Mouse (Mus musculus): ENCODE measurements around the gene Ccp110. TPM values are rescaled to one million over a fixed set of nuclear protein-coding genes. Genes with fewer than 3 reads are reported as not detected.

Gene Ccp110
- total and polyA plus RNA-seq, 2 experiments from 2014 or later = 1.8 to 1.9 TPM

DNA sequence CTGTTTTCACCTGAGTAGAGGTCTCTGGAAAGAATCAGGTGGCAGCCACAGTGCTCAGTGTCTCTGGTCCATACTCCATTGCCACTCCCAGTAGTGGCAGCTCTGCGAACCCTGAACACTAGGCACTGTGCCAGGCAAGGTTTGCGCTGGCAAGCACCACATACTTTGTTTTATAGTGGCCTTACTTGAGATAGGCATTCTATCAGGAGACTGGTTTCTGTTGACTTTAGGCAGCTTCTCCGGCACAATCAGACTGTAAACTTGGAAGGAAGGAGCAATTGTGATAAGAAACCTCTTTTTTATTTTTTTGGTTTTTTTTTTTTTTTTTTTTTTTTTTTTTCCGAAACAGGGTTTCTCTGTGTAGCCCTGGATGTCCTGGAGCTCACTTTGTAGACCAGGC is 4.3 kb upstream of the Ccp110 start:
- TF ChIP-seq CTCF (IDR thresholded peaks at IDR 0.05; ENCODE audit: low read depth) (no peak), EP300 (IDR thresholded peaks at IDR 0.05; ENCODE audit: low read depth) (no peak)
- WGBS = 28% methylated on average over 4 of the region's 4 CpGs
- H3K4me3 ChIP-seq (ENCODE audit: low read depth, low read length) = no peak overlapping the region
- H3K36me3 ChIP-seq (replicated peaks; ENCODE audit: control insufficient read depth, insufficient read depth, low read length) = no peaks in the 10 kb centered on the region
- H3K27ac ChIP-seq (ENCODE audit: low read depth) = no peak overlapping the region
- H3K4me1 ChIP-seq (ENCODE audit: control insufficient read depth, insufficient read depth) = peaks cover 17% of the 10 kb centered on the region
- H3K4me2 ChIP-seq (ENCODE audit: low read depth, low read length) = no peak overlapping the region
- H3K9me3 ChIP-seq (replicated peaks; ENCODE audit: control insufficient read depth, low read length) = no peaks in the 10 kb centered on the region
- H3K27me3 ChIP-seq (ENCODE audit: control insufficient read depth, insufficient read depth, low read length) = no peaks in the 10 kb centered on the region
- no peak for ATAC-seq (ENCODE audit: insufficient read depth, low read depth)
- no peak for DNase-seq (ENCODE audit: low spot score)
- H3K9ac ChIP-seq (replicated peaks; ENCODE audit: low read depth, low read length) = no peak overlapping the region

DNA sequence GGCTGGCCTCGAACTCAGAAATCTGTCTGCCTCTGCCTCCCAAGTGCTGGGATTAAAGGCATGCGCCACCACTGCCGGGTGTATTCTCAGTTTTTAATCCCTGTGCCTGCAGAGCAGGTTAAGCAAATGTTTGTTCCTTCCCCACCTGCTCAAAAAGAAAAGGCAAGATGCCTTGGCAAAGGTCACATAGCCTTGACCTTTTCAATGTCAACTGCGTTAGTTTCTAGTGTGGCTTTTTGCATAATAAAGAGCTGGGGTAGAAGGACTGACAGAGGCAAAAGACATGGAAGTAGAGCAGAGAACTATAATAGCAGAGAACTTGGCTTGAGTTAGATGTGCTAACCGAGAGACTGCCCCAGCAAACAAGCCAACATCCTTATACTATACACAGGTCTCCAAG is 1.6 kb upstream of the Ccp110 start:
- H3K27ac ChIP-seq (ENCODE audit: low read depth) = no peak overlapping the region
- H3K9ac ChIP-seq (replicated peaks; ENCODE audit: low read depth, low read length) = no peak overlapping the region
- no peak overlapping the region for H3K4me3 ChIP-seq (ENCODE audit: low read depth, low read length)
- TF ChIP-seq EP300 (IDR thresholded peaks at IDR 0.05; ENCODE audit: low read depth) = no peak
- TF ChIP-seq CTCF (IDR thresholded peaks at IDR 0.05; ENCODE audit: low read depth) = no peak
- H3K4me1 ChIP-seq (ENCODE audit: control insufficient read depth, insufficient read depth) = 0 out of 2 replicates have a peak, but pooled peaks cover 5% of the 10 kb centered on the region
- H3K27me3 ChIP-seq (ENCODE audit: control insufficient read depth, insufficient read depth, low read length) = no peaks in the 10 kb centered on the region
- 0 out of 2 replicates have a peak, but pooled peaks cover 6% of the 10 kb centered on the region for H3K36me3 ChIP-seq (replicated peaks; ENCODE audit: control insufficient read depth, insufficient read depth, low read length)
- no peak for DNase-seq (ENCODE audit: low spot score)
- H3K9me3 ChIP-seq (replicated peaks; ENCODE audit: control insufficient read depth, low read length) = no peaks in the 10 kb centered on the region
- no peak overlapping the region for H3K4me2 ChIP-seq (ENCODE audit: low read depth, low read length)
- 69% methylated on average over 5 of the region's 5 CpGs for WGBS
- no peak for ATAC-seq (ENCODE audit: insufficient read depth, low read depth)

DNA sequence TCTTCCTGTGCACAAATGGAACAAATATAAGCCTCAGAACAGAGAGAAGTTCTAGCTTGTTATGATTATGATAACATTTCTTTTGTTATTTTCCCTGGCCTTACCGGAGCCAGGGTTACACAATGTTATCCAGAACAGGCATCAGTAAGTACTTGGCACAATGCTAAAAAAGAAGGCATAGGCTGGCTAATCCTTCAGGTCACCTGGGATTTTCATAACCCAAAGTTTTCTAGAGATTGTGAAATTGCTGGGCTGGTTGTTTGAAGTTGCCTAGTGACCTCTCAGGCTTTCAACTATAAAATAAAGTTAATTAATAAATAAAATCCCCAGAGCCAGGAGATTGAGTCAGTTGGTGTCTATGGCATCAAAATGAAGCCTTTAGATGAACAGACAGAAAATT is 2.5 kb downstream of the Ccp110 start:
- Histone ChIP-seq H3K9ac (replicated peaks; ENCODE audit: low read depth, low read length) (no peak overlapping the region), H3K36me3 (replicated peaks; ENCODE audit: control insufficient read depth, insufficient read depth, low read length) (peaks cover 15% of the 10 kb centered on the region), H3K4me1 (ENCODE audit: control insufficient read depth, insufficient read depth) (0 out of 2 replicates have a peak, but pooled peaks cover 5% of the 10 kb centered on the region), H3K4me3 (ENCODE audit: low read depth, low read length) (no peak overlapping the region), H3K27me3 (ENCODE audit: control insufficient read depth, insufficient read depth, low read length) (no peaks in the 10 kb centered on the region), H3K9me3 (replicated peaks; ENCODE audit: control insufficient read depth, low read length) (no peaks in the 10 kb centered on the region), H3K27ac (ENCODE audit: low read depth) (no peak overlapping the region), H3K4me2 (ENCODE audit: low read depth, low read length) (no peak overlapping the region)
- TF ChIP-seq EP300 (IDR thresholded peaks at IDR 0.05; ENCODE audit: low read depth) = no peak
- TF ChIP-seq CTCF (IDR thresholded peaks at IDR 0.05; ENCODE audit: low read depth) = no peak
- no peak for DNase-seq (ENCODE audit: low spot score)
- no peak for ATAC-seq (ENCODE audit: insufficient read depth, low read depth)
- WGBS = 72% methylated on average over 1 of the region's 1 CpGs

DNA sequence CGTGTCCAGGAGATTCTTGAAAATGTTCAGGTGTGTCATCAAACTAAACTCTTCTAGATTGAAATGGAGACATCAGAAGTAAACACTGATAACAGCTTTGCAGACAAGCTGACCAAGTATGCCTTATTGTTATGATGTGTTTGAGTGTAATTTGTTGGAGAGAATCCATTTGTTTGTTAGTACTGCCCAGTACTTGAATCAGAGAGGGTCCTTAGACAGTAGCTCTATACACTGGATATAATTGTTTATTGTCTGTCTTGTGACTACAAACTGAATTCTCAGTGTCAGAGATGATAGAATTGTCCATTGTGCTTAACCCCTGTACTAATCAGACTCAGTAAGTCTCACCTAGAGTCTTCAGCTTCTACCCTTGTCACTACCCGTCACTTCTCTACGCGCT is 5.7 kb downstream of the Ccp110 start:
- DNase-seq (ENCODE audit: low spot score) = no peak
- no peak for ATAC-seq (ENCODE audit: insufficient read depth, low read depth)
- TF ChIP-seq EP300 (IDR thresholded peaks at IDR 0.05; ENCODE audit: low read depth) (no peak), CTCF (IDR thresholded peaks at IDR 0.05; ENCODE audit: low read depth) (no peak)
- Histone ChIP-seq H3K4me1 (ENCODE audit: control insufficient read depth, insufficient read depth) (0 out of 2 replicates have a peak, but pooled peaks cover 3% of the 10 kb centered on the region), H3K9me3 (replicated peaks; ENCODE audit: control insufficient read depth, low read length) (no peaks in the 10 kb centered on the region), H3K4me3 (ENCODE audit: low read depth, low read length) (no peak overlapping the region), H3K36me3 (replicated peaks; ENCODE audit: control insufficient read depth, insufficient read depth, low read length) (peaks cover 32% of the 10 kb centered on the region), H3K9ac (replicated peaks; ENCODE audit: low read depth, low read length) (no peak overlapping the region), H3K4me2 (ENCODE audit: low read depth, low read length) (no peak overlapping the region), H3K27me3 (ENCODE audit: control insufficient read depth, insufficient read depth, low read length) (no peaks in the 10 kb centered on the region), H3K27ac (ENCODE audit: low read depth) (no peak overlapping the region)
- 92% methylated on average over 4 of the region's 4 CpGs for WGBS

DNA sequence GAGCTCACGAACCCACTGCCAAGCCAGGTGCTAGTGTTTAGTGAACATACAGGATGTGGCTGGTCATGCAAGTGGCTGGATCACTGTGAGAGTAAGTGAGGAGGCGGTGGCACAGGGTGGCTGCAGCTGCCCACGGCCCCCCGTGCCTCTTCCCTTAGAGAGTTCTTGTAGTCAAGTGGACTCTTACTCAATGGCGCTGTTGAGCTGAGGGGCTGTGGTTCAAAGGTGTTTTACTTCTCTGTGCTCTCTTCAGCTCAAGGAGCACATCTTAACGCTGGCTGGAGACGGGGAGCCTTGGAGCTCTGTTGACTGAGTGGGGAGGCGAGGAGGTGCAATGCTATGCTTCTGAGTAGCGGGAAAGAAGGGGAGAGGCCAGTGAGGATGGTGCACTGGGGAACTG is 11.6 kb downstream of the Ccp110 start:
- H3K27ac ChIP-seq (ENCODE audit: low read depth) = no peak overlapping the region
- H3K9me3 ChIP-seq (replicated peaks; ENCODE audit: control insufficient read depth, low read length) = no peaks in the 10 kb centered on the region
- H3K4me1 ChIP-seq (ENCODE audit: control insufficient read depth, insufficient read depth) = no peaks in the 10 kb centered on the region
- H3K36me3 ChIP-seq (replicated peaks; ENCODE audit: control insufficient read depth, insufficient read depth, low read length) = peaks cover 39% of the 10 kb centered on the region
- H3K4me2 ChIP-seq (ENCODE audit: low read depth, low read length) = no peak overlapping the region
- WGBS = 88% methylated on average over 9 of the region's 9 CpGs
- H3K4me3 ChIP-seq (ENCODE audit: low read depth, low read length) = no peak overlapping the region
- H3K27me3 ChIP-seq (ENCODE audit: control insufficient read depth, insufficient read depth, low read length) = no peaks in the 10 kb centered on the region
- DNase-seq (ENCODE audit: low spot score) (no peak), ATAC-seq (ENCODE audit: insufficient read depth, low read depth) (no peak)
- H3K9ac ChIP-seq (replicated peaks; ENCODE audit: low read depth, low read length) = no peak overlapping the region
- TF ChIP-seq EP300 (IDR thresholded peaks at IDR 0.05; ENCODE audit: low read depth) (no peak), CTCF (IDR thresholded peaks at IDR 0.05; ENCODE audit: low read depth) (no peak)

DNA sequence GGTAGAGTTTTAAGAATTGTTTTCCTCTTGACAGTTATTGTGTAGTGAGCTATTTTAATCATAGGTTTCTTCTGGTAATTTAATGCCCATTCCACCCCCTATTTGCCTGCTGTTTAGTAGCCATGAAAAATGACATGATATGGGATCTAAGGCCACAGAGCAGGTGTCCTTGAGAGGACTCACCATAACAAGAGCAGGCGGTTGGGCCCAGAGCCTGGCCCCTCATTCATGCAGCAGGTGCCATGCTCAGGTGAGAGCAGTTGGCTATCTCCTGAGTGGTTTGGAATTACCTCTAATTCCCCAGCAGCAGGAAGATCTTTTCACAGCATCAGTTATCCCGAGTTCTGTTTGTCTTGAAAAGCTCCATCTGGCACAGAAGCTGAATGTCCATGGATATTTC is 13.1 kb downstream of the Ccp110 start:
- H3K4me3 ChIP-seq (ENCODE audit: low read depth, low read length) = no peak overlapping the region
- DNase-seq (ENCODE audit: low spot score) (no peak), ATAC-seq (ENCODE audit: insufficient read depth, low read depth) (no peak)
- H3K4me1 ChIP-seq (ENCODE audit: control insufficient read depth, insufficient read depth) = no peaks in the 10 kb centered on the region
- 73% methylated on average over 2 of the region's 2 CpGs for WGBS
- no peak overlapping the region for H3K9ac ChIP-seq (replicated peaks; ENCODE audit: low read depth, low read length)
- no peak overlapping the region for H3K4me2 ChIP-seq (ENCODE audit: low read depth, low read length)
- no peaks in the 10 kb centered on the region for H3K9me3 ChIP-seq (replicated peaks; ENCODE audit: control insufficient read depth, low read length)
- H3K27me3 ChIP-seq (ENCODE audit: control insufficient read depth, insufficient read depth, low read length) = no peaks in the 10 kb centered on the region
- H3K36me3 ChIP-seq (replicated peaks; ENCODE audit: control insufficient read depth, insufficient read depth, low read length) = peaks cover 47% of the 10 kb centered on the region
- no peak overlapping the region for H3K27ac ChIP-seq (ENCODE audit: low read depth)
- TF ChIP-seq EP300 (IDR thresholded peaks at IDR 0.05; ENCODE audit: low read depth) (no peak), CTCF (IDR thresholded peaks at IDR 0.05; ENCODE audit: low read depth) (no peak)
